Mouse (Mus musculus) heart, adult 2 months (tissue): Measurements from ENCODE around the gene Nsd2. TPM values are rescaled to one million over a fixed set of nuclear protein-coding genes. Genes with fewer than 3 reads are reported as not detected.

Experiments used
- DNase-seq, 2 experiments: peaks; one replicate each; pipeline ENCODE4 v3.0.0; 2021
- H3K27ac ChIP-seq: fragments of 200-600 bp; 2 replicates; pipeline ENCODE4 v1.8.1; 2022
- H3K27me3 ChIP-seq: fragments of 200-500 bp; 2 replicates; pipeline ENCODE4 v1.6.1; 2012; ENCODE audit warnings: mild to moderate bottlenecking, low read length, inconsistent platforms, mixed read lengths; ENCODE audit not compliant: control insufficient read depth, insufficient read depth
- H3K36me3 ChIP-seq: fragments of 200-500 bp; 2 replicates; pipeline ENCODE4 v1.6.1; 2012; ENCODE audit warnings: low read length, inconsistent platforms; ENCODE audit not compliant: control insufficient read depth, insufficient read depth
- H3K4me1 ChIP-seq: fragments of 200-500 bp; 2 replicates; pipeline ENCODE4 v1.6.1; 2011; ENCODE audit warnings: low read length; ENCODE audit not compliant: control insufficient read depth, insufficient read depth
- H3K4me3 ChIP-seq: fragments of 200-600 bp; 2 replicates; pipeline ENCODE4 v1.8.1; 2022
- H3K79me2 ChIP-seq: fragments of 200-500 bp; replicated peaks from 2 replicates; pipeline ENCODE4 v1.6.1; 2012; ENCODE audit warnings: mild to moderate bottlenecking, inconsistent platforms, low read length, moderate library complexity, mixed read lengths; ENCODE audit not compliant: control insufficient read depth, insufficient read depth
- H3K9ac ChIP-seq: fragments of 200-500 bp; 2 replicates; pipeline ENCODE4 v1.6.1; 2012; ENCODE audit warnings: low read depth, mild to moderate bottlenecking, control low read depth, inconsistent platforms, low read length, mixed read lengths
- CTCF ChIP-seq: fragments of 200-600 bp; IDR thresholded peaks from 2 replicates; pipeline ENCODE4 v1.8.1; 2022; ENCODE audit warnings: antibody characterized with exemption, mild to moderate bottlenecking, moderate library complexity
- EP300 ChIP-seq: fragments of 200-500 bp; IDR thresholded peaks from 2 replicates; pipeline ENCODE4 v1.6.1; 2011; ENCODE audit warnings: low read depth, low read length, control low read depth; ENCODE audit not compliant: insufficient read depth
- POLR2A ChIP-seq: fragments of 200-500 bp; IDR thresholded peaks from 2 replicates; pipeline ENCODE4 v1.6.1; 2011; ENCODE audit warnings: mild to moderate bottlenecking, low read depth, low read length, control low read depth; ENCODE audit not compliant: insufficient read depth
- WGBS: fragments of 180-500 bp; shearing (Covaris S2); methylation state at CpG from one replicate; pipeline ENCODE4 v1.1.7; 2018; 5-methylcytosine and 5-hydroxymethylcytosine counted together
- intact Hi-C: fragments of 180-260 bp; cut with DNase I; formaldehyde crosslinking; loops from one replicate; pipeline ENCODE4 v1.15.1; 2025
- polyA plus RNA-seq: library from polyadenylated mRNA; depleted of rRNA; stranded (reverse); fragments of >200 nt; gene quantifications from 2 replicates; pipeline ENCODE4 v1.2.3, GENCODE M21; 2012
- total RNA-seq, 2 experiments: library from RNA; stranded (reverse); gene quantifications; 2 replicates each; pipeline ENCODE4 v1.2.3; 2021

Gene Nsd2
- total and polyA plus RNA-seq, 3 experiments: 3.0 to 27.6 (median 25.8) TPM

GRCm38 (mm10) chr5:33791912-33792643, 28.4 kb upstream of the Nsd2 start:
- 71% methylated on average over 5 of the region's 5 CpGs for WGBS
- no peak overlapping the region for H3K4me3 ChIP-seq
- H3K79me2 ChIP-seq: no peaks in the 10 kb centered on the region
- H3K4me1 ChIP-seq: peaks cover 2% of the 10 kb centered on the region; the same call in 1 of the 2 replicates
- no peak overlapping the region for H3K9ac ChIP-seq
- no peak for DNase-seq
- H3K27me3 ChIP-seq: no peaks in the 10 kb centered on the region
- H3K27ac ChIP-seq: no peak overlapping the region
- intact Hi-C loops: no loop called here
- H3K36me3 ChIP-seq: no peaks in the 10 kb centered on the region
- TF ChIP-seq CTCF (no peak), EP300 (no peak), POLR2A (no peak)

- intact Hi-C loops: no loop called here
- H3K36me3 ChIP-seq: no peaks in the 10 kb centered on the region
- no peaks in the 10 kb centered on the region for H3K4me1 ChIP-seq
- TF ChIP-seq CTCF (no peak), EP300 (no peak), POLR2A (no peak)
- H3K4me3 ChIP-seq: no peak overlapping the region
- no peak overlapping the region for H3K9ac ChIP-seq
- H3K79me2 ChIP-seq: no peaks in the 10 kb centered on the region
- DNase-seq: no peak
- H3K27me3 ChIP-seq: no peaks in the 10 kb centered on the region
- WGBS: 74% methylated on average over 2 of the region's 2 CpGs
- no peak overlapping the region for H3K27ac ChIP-seq
Observed at GRCm38 (mm10) chr5:33803337-33803736, 17.2 kb upstream of the Nsd2 start.

- H3K27me3 ChIP-seq: no peaks in the 10 kb centered on the region
- H3K4me1 ChIP-seq: no peaks in the 10 kb centered on the region
- no peak overlapping the region for H3K27ac ChIP-seq
- intact Hi-C loops: no loop called here
- TF ChIP-seq CTCF (peak; percentile 55), POLR2A (no peak)
- no peaks in the 10 kb centered on the region for H3K36me3 ChIP-seq
- no peak for DNase-seq
- WGBS: 91% methylated on average over 4 of the region's 4 CpGs
- H3K4me3 ChIP-seq: no peak overlapping the region
- H3K9ac ChIP-seq: no peak overlapping the region
- no peaks in the 10 kb centered on the region for H3K79me2 ChIP-seq
Observed at GRCm38 (mm10) chr5:33811519-33811918, 9.0 kb upstream of the Nsd2 start.

GRCm38 (mm10) chr5:33816008-33816725, 4.4 kb upstream of the Nsd2 start:
- intact Hi-C loops: loop anchor here (5.0 kb wide), 1 partner anchor 121 kb away; the partner anchor contains the start of gene Nelfa
- TF ChIP-seq EP300 (no peak), POLR2A (no peak), CTCF (no peak)
- WGBS: 82% methylated on average over 6 of the region's 6 CpGs

GRCm38 (mm10) chr5:33818104-33818503, 2.4 kb upstream of the Nsd2 start:
- Histone ChIP-seq H3K4me1 (peaks cover 2% of the 10 kb centered on the region; the same call in 1 of the 2 replicates), H3K27ac (no peak overlapping the region), H3K79me2 (no peaks in the 10 kb centered on the region), H3K36me3 (peaks cover 4% of the 10 kb centered on the region), H3K9ac (no peak overlapping the region), H3K27me3 (no peaks in the 10 kb centered on the region), H3K4me3 (no peak overlapping the region)
- no peak for DNase-seq
- WGBS: 61% methylated on average over 5 of the region's 5 CpGs
- intact Hi-C loops: loop anchor here (2.0 to 5.0 kb wide), 2 partner anchors 35 to 119 kb away; partner anchors contain the start of genes Letm1 and Nelfa
- TF ChIP-seq POLR2A (no peak), CTCF (no peak), EP300 (no peak)

More at GRCm38 (mm10) chr5:33816008-33816725, 4.4 kb upstream of the Nsd2 start:
- peaks cover 2% of the 10 kb centered on the region; the same call in 1 of the 2 replicates for H3K4me1 ChIP-seq
- no peak overlapping the region for H3K27ac ChIP-seq
- H3K36me3 ChIP-seq: no peaks in the 10 kb centered on the region
- DNase-seq: no peak
- no peaks in the 10 kb centered on the region for H3K79me2 ChIP-seq
- H3K9ac ChIP-seq: no peak overlapping the region
- H3K4me3 ChIP-seq: no peak overlapping the region
- H3K27me3 ChIP-seq: no peaks in the 10 kb centered on the region
